ENCODE assay signal across 27 mouse cellular contexts in genomic region chr12:32124030-32124429, GRCm38 (mm10).
A peak's percentile ranks its signal among the peaks of the same experiment; 100 is the strongest.
DNase-seq lines count a peak whose midpoint lies in the region; ATAC-seq and TF ChIP-seq lines count a peak whose summit lies in the region.
"Had no signal": no experiment of that assay in that cellular context is flagged by ENCODE, and none has a peak within 500 bp of the region (broad histone marks: within the 10 kb centered on the region; RNA-seq: fewer than 3 reads in every experiment).

No protein-coding gene starts in this region.

- TF ChIP-seq EP300 in heart, adult 2 months (IDR thresholded peaks at IDR 0.05; ENCODE audit: insufficient read depth, low read depth, low read length) = no peak
- peak; percentile 44 to 58; a peak in 3 of 4 replicates for TF ChIP-seq EP300 in MEL (IDR thresholded peaks at IDR 0.05; ENCODE audit: low read depth in 1 of 2, low read length in 2 of 2)

- no peaks in the 10 kb centered on the region for H3K27me3 ChIP-seq in heart, embryonic 10.5 days (ENCODE audit: insufficient read depth, poor library complexity, severe bottlenecking)
- no peaks in the 10 kb centered on the region for H3K27me3 ChIP-seq in heart, adult 2 months (ENCODE audit: control insufficient read depth, insufficient read depth, low read length)
- H3K27me3 ChIP-seq in MEL (ENCODE audit: control insufficient read depth in 1 of 2, insufficient read depth in 2 of 2, low read length in 2 of 2) = no peaks in the 10 kb centered on the region
- no peaks in the 10 kb centered on the region for H3K27me3 ChIP-seq in liver, embryonic 11.5 days (replicated peaks; ENCODE audit: control insufficient read depth, insufficient read depth, low read length)
- no peaks in the 10 kb centered on the region for H3K27me3 ChIP-seq in liver, embryonic 16.5 days (ENCODE audit: control insufficient read depth, insufficient read depth, low read depth, low read length)
- H3K27me3 ChIP-seq in kidney, embryonic 16.5 days (ENCODE audit: insufficient read depth, low read length) = no peaks in the 10 kb centered on the region
- H3K27me3 ChIP-seq: CH12.LX; embryonic facial prominence, embryonic 12.5 days; forebrain, embryonic 12.5 days; kidney, embryonic 15.5 days; midbrain, embryonic 12.5 days; neural tube, embryonic 13.5 days had no signal

- no peak for TF ChIP-seq CTCF in heart, adult 2 months (IDR thresholded peaks at IDR 0.05)
- no peak for TF ChIP-seq CTCF in MEL (IDR thresholded peaks at IDR 0.05 in 2 of 3, conservative IDR thresholded peaks at IDR 0.05 in 1 of 3; ENCODE audit: control insufficient read depth in 1 of 3, insufficient read depth in 1 of 3, low read depth in 2 of 3, low read length in 3 of 3, poor library complexity in 1 of 3, severe bottlenecking in 1 of 3)

- H3K4me3 ChIP-seq in heart, embryonic 10.5 days = no peak overlapping the region
- no peak overlapping the region for H3K4me3 ChIP-seq in heart, adult 2 months
- peak overlapping the region; percentile 24 to 35 for H3K4me3 ChIP-seq in MEL (ENCODE audit: control insufficient read depth in 1 of 2, insufficient read depth in 1 of 2, low read depth in 2 of 2, low read length in 2 of 2)
- H3K4me3 ChIP-seq in liver, embryonic 11.5 days (ENCODE audit: low read depth, low read length) = no peak overlapping the region
- peak overlapping the region; percentile 68 for H3K4me3 ChIP-seq in liver, embryonic 16.5 days (ENCODE audit: low read depth, low read length)
- no peak overlapping the region for H3K4me3 ChIP-seq in kidney, embryonic 16.5 days (ENCODE audit: low read length)
- H3K4me3 ChIP-seq: embryonic facial prominence, embryonic 12.5 days; forebrain, embryonic 12.5 days; kidney, embryonic 15.5 days; layer of hippocampus, adult 2 months; limb, embryonic 13.5 days; midbrain, embryonic 12.5 days; myocyte; neural tube, embryonic 13.5 days had no signal

- peak overlapping the region; percentile 73; the same call in 1 of the 2 replicates for H3K27ac ChIP-seq in heart, embryonic 10.5 days
- H3K27ac ChIP-seq in heart, adult 2 months = no peak overlapping the region
- H3K27ac ChIP-seq in MEL (ENCODE audit: control insufficient read depth, low read depth, low read length) = peak overlapping the region; percentile 95
- H3K27ac ChIP-seq in liver, embryonic 11.5 days (ENCODE audit: low read depth, low read length) = peak overlapping the region; percentile 94
- H3K27ac ChIP-seq in liver, embryonic 16.5 days (ENCODE audit: low read length) = peak overlapping the region; percentile 99
- H3K27ac ChIP-seq in kidney, embryonic 16.5 days (ENCODE audit: low read length) = no peak overlapping the region
- H3K27ac ChIP-seq: embryonic facial prominence, embryonic 12.5 days; forebrain, embryonic 12.5 days; kidney, embryonic 15.5 days; layer of hippocampus, adult 2 months; limb, embryonic 13.5 days; macrophage; midbrain, embryonic 12.5 days; neural tube, embryonic 13.5 days had no signal

- peak overlapping the region; percentile 64 for H3K4me2 ChIP-seq in liver, embryonic 11.5 days
- peak overlapping the region; percentile 59 for H3K4me2 ChIP-seq in liver, embryonic 16.5 days (ENCODE audit: low read depth, low read length)
- no peak overlapping the region for H3K4me2 ChIP-seq in kidney, embryonic 16.5 days (replicated peaks; ENCODE audit: low read depth, low read length)
- H3K4me2 ChIP-seq: embryonic facial prominence, embryonic 12.5 days; forebrain, embryonic 12.5 days; kidney, embryonic 15.5 days; limb, embryonic 13.5 days; midbrain, embryonic 12.5 days; neural tube, embryonic 13.5 days had no signal

- no peaks in the 10 kb centered on the region for H3K79me2 ChIP-seq in heart, adult 2 months (replicated peaks; ENCODE audit: control insufficient read depth, insufficient read depth, low read length)
- H3K79me2 ChIP-seq in MEL (ENCODE audit: control insufficient read depth, insufficient read depth, low read length, poor library complexity) = no peaks in the 10 kb centered on the region

- no peak for TF ChIP-seq RAD21 in MEL (IDR thresholded peaks at IDR 0.05; ENCODE audit: low read depth, low read length)

- H3K36me3 ChIP-seq in heart, embryonic 10.5 days = no peaks in the 10 kb centered on the region
- H3K36me3 ChIP-seq in heart, adult 2 months (ENCODE audit: control insufficient read depth, insufficient read depth, low read length) = no peaks in the 10 kb centered on the region
- peaks cover 0 to 31% of the 10 kb centered on the region in 2 experiments; a peak in 2 of 4 replicates for H3K36me3 ChIP-seq in MEL (ENCODE audit: control insufficient read depth in 1 of 2, insufficient read depth in 2 of 2, low read length in 2 of 2)
- H3K36me3 ChIP-seq in liver, embryonic 11.5 days (ENCODE audit: control insufficient read depth, insufficient read depth, low read length) = no peaks in the 10 kb centered on the region
- no peaks in the 10 kb centered on the region for H3K36me3 ChIP-seq in liver, embryonic 16.5 days (ENCODE audit: control insufficient read depth, insufficient read depth)
- H3K36me3 ChIP-seq in kidney, embryonic 16.5 days (ENCODE audit: insufficient read depth, low read length) = no peaks in the 10 kb centered on the region
- H3K36me3 ChIP-seq: embryonic facial prominence, embryonic 12.5 days; forebrain, embryonic 12.5 days; kidney, embryonic 15.5 days; limb, embryonic 13.5 days; midbrain, embryonic 12.5 days; neural tube, embryonic 13.5 days had no signal

- no peak for TF ChIP-seq POLR2A in heart, adult 2 months (IDR thresholded peaks at IDR 0.05; ENCODE audit: insufficient read depth, low read depth, low read length)
- TF ChIP-seq POLR2A in MEL (IDR thresholded peaks at IDR 0.05; ENCODE audit: control insufficient read depth in 1 of 2, insufficient read depth in 1 of 2, low read depth in 1 of 2, low read length in 2 of 2, poor library complexity in 1 of 2) = no peak

- H3K4me1 ChIP-seq in heart, embryonic 10.5 days = peaks cover 14% of the 10 kb centered on the region
- H3K4me1 ChIP-seq in heart, adult 2 months (ENCODE audit: control insufficient read depth, insufficient read depth, low read length) = peaks cover 2% of the 10 kb centered on the region
- H3K4me1 ChIP-seq in MEL (ENCODE audit: control insufficient read depth in 1 of 2, insufficient read depth in 2 of 2, low read length in 2 of 2) = peaks cover 6 to 29% of the 10 kb centered on the region in 2 experiments
- peaks cover 19% of the 10 kb centered on the region for H3K4me1 ChIP-seq in liver, embryonic 11.5 days (replicated peaks; ENCODE audit: control insufficient read depth, insufficient read depth, low read length)
- H3K4me1 ChIP-seq in liver, embryonic 16.5 days (ENCODE audit: control insufficient read depth, low read depth, low read length) = peaks cover 30% of the 10 kb centered on the region
- peaks cover 2% of the 10 kb centered on the region; the same call in 1 of the 2 replicates for H3K4me1 ChIP-seq in kidney, embryonic 16.5 days (ENCODE audit: insufficient read depth, low read length)

- intact Hi-C loops in heart, adult 2 months (cut with DNase I) = no loop called here

- ATAC-seq in liver, embryonic 11.5 days (replicated peaks; ENCODE audit: low FRiP score) = no peak
- ATAC-seq in liver, embryonic 16.5 days (ENCODE audit: low read depth) = no peak
- ATAC-seq in kidney, embryonic 16.5 days (ENCODE audit: low FRiP score, low TSS enrichment) = no peak
- ATAC-seq: forebrain, postnatal 0 days; hindbrain, embryonic 16.5 days had no signal

- WGBS in heart, embryonic 10.5 days = 74% methylated on average over 8 of the region's 8 CpGs
- 64% methylated on average over 8 of the region's 8 CpGs for WGBS in heart, adult 2 months
- WGBS in liver, embryonic 11.5 days = 46% methylated on average over 8 of the region's 8 CpGs
- 30% methylated on average over 8 of the region's 8 CpGs for WGBS in liver, embryonic 16.5 days (ENCODE audit: insufficient replicate concordance)
- 78% methylated on average over 8 of the region's 8 CpGs for WGBS in kidney, embryonic 16.5 days

- DNase-seq in heart, embryonic 10.5 days (ENCODE audit: low spot score) = no peak
- no peak for DNase-seq in heart, adult 2 months
- peak; percentile 70 for DNase-seq in MEL (ENCODE audit: low read depth, low spot score)
- DNase-seq in liver, embryonic 11.5 days (ENCODE audit: low spot score) = peak; percentile 29
- DNase-seq in adrenal gland, postnatal 25 days = no peak
- DNase-seq: cerebellum, adult 9-11 months; embryo, embryonic 11 days; forebrain, postnatal 0 days; gastrocnemius, postnatal 10 days; kidney, adult 18-20 months; kidney, postnatal 36 days; lung, adult 2 months; lung, postnatal 10 days; right cerebral cortex, postnatal 14 days had no signal

- no peaks in the 10 kb centered on the region for H3K9me3 ChIP-seq in heart, embryonic 10.5 days
- no peaks in the 10 kb centered on the region for H3K9me3 ChIP-seq in MEL (replicated peaks; ENCODE audit: insufficient read depth, low read length)
- no peaks in the 10 kb centered on the region for H3K9me3 ChIP-seq in liver, embryonic 11.5 days (ENCODE audit: control insufficient read depth, low read length)
- H3K9me3 ChIP-seq in liver, embryonic 16.5 days (replicated peaks; ENCODE audit: control insufficient read depth, low read length) = no peaks in the 10 kb centered on the region
- no peaks in the 10 kb centered on the region for H3K9me3 ChIP-seq in kidney, embryonic 16.5 days (ENCODE audit: low read length)
- H3K9me3 ChIP-seq: embryonic facial prominence, embryonic 12.5 days; forebrain, embryonic 12.5 days; kidney, embryonic 15.5 days; limb, embryonic 13.5 days; midbrain, embryonic 12.5 days; neural tube, embryonic 13.5 days had no signal

- H3K9ac ChIP-seq in heart, adult 2 months (ENCODE audit: low read depth, low read length) = no peak overlapping the region
- H3K9ac ChIP-seq in MEL (ENCODE audit: control insufficient read depth, low read depth, low read length, poor library complexity, severe bottlenecking) = peak overlapping the region; percentile 45
- peak overlapping the region; percentile 70; the same call in 1 of the 2 replicates for H3K9ac ChIP-seq in liver, embryonic 11.5 days (ENCODE audit: low read depth, low read length)
- peak overlapping the region; percentile 84 for H3K9ac ChIP-seq in liver, embryonic 16.5 days (ENCODE audit: low read depth, low read length)
- no peak overlapping the region for H3K9ac ChIP-seq in kidney, embryonic 16.5 days (replicated peaks; ENCODE audit: low read length)
- H3K9ac ChIP-seq: embryonic facial prominence, embryonic 12.5 days; forebrain, embryonic 12.5 days; forebrain, postnatal 0 days; kidney, embryonic 15.5 days; limb, embryonic 13.5 days; midbrain, embryonic 12.5 days; neural tube, embryonic 13.5 days had no signal

TF ChIP-seq in MEL, 35 proteins besides CTCF, POLR2A, EP300 and RAD21 (continues in another document):
- no peak for TF ChIP-seq MAX (IDR thresholded peaks at IDR 0.05; ENCODE audit: low read length)
- no peak for TF ChIP-seq CHD2 (IDR thresholded peaks at IDR 0.05; ENCODE audit: low read length)
- TF ChIP-seq SIN3A (IDR thresholded peaks at IDR 0.05; ENCODE audit: low read length) = no peak
- TF ChIP-seq TAL1 (IDR thresholded peaks at IDR 0.05; ENCODE audit: low read length) = peak; percentile 47; the same call in 1 of the 2 replicates
- no peak for TF ChIP-seq TBP (IDR thresholded peaks at IDR 0.05; ENCODE audit: low read depth, low read length)
- TF ChIP-seq E2F4 (IDR thresholded peaks at IDR 0.05; ENCODE audit: borderline replicate concordance, low read depth, low read length) = no peak
- no peak for TF ChIP-seq ZKSCAN1 (IDR thresholded peaks at IDR 0.05; ENCODE audit: low read depth, low read length)

Comparison
In these comparisons a context has a peak if more than half of its experiments do, and no peak if none do; other contexts are left out.
1. H3K27ac ChIP-seq: peak in heart, embryonic 10.5 days (single experiment), MEL (single experiment), liver, embryonic 11.5 days (single experiment) and liver, embryonic 16.5 days (single experiment); none in heart, adult 2 months (single experiment) and kidney, embryonic 16.5 days (single experiment).
2. H3K4me3 ChIP-seq: peak in MEL (2 of 2) and liver, embryonic 16.5 days (single experiment); none in heart, embryonic 10.5 days (single experiment), heart, adult 2 months (single experiment), liver, embryonic 11.5 days (single experiment) and kidney, embryonic 16.5 days (single experiment).
3. DNase-seq: peak in MEL (single experiment) and liver, embryonic 11.5 days (single experiment); none in heart, embryonic 10.5 days (single experiment), heart, adult 2 months (0 of 2) and adrenal gland, postnatal 25 days (single experiment).
4. H3K9ac ChIP-seq: peak in MEL (single experiment), liver, embryonic 11.5 days (single experiment) and liver, embryonic 16.5 days (single experiment); none in heart, adult 2 months (single experiment) and kidney, embryonic 16.5 days (single experiment).